Mouse (Mus musculus) MEL (cell line): Measurements from ENCODE around the gene Mrpl10. TPM values are rescaled to one million over a fixed set of nuclear protein-coding genes. Genes with fewer than 3 reads are reported as not detected.

Experiments
- DNase-seq: peaks from one replicate; pipeline ENCODE4 v3.0.0; 2011; ENCODE audit warnings: low read depth, low spot score
- H3K27ac ChIP-seq: 2 replicates; pipeline ENCODE4 v1.5.1; 2012; ENCODE audit warnings: low read depth, mild to moderate bottlenecking, control low read depth, low read length, moderate library complexity; ENCODE audit not compliant: control insufficient read depth
- H3K27me3 ChIP-seq, 2 experiments: fragments of 150-350 bp in 1 of 2; sonication (generic) in 1 of 2; 2 replicates each; pipeline ENCODE4 v1.6.1; 2012; ENCODE audit warnings: low read length in 2 of 2, mild to moderate bottlenecking in 2 of 2, improper control_type of control experiment in 1 of 2, moderate library complexity in 1 of 2; ENCODE audit not compliant: insufficient read depth in 2 of 2, control insufficient read depth in 1 of 2
- H3K36me3 ChIP-seq, 2 experiments: 2 replicates each; pipeline ENCODE4 v1.6.1; 2012 to 2014; ENCODE audit warnings: low read length in 2 of 2, improper control_type of control experiment in 1 of 2, inconsistent platforms in 1 of 2, mild to moderate bottlenecking in 1 of 2; ENCODE audit not compliant: insufficient read depth in 2 of 2, control insufficient read depth in 1 of 2
- H3K4me1 ChIP-seq, 2 experiments: fragments of 150-350 bp in 1 of 2; sonication (generic) in 1 of 2; 2 replicates each; pipeline ENCODE4 v1.6.1; 2012; ENCODE audit warnings: low read length in 2 of 2, improper control_type of control experiment in 1 of 2, mild to moderate bottlenecking in 1 of 2; ENCODE audit not compliant: insufficient read depth in 2 of 2, control insufficient read depth in 1 of 2
- H3K4me3 ChIP-seq, 2 experiments: fragments of 150-350 bp in 1 of 2; sonication (generic) in 1 of 2; 2 replicates each; pipeline ENCODE4 v1.5.1; 2012; ENCODE audit warnings: low read depth in 2 of 2, low read length in 2 of 2, mild to moderate bottlenecking in 2 of 2, moderate library complexity in 2 of 2, control low read depth in 1 of 2, improper control_type of control experiment in 1 of 2; ENCODE audit not compliant: control insufficient read depth in 1 of 2, insufficient read depth in 1 of 2
- H3K79me2 ChIP-seq: 2 replicates; pipeline ENCODE4 v1.6.1; 2012; ENCODE audit warnings: mild to moderate bottlenecking, low read length, moderate library complexity; ENCODE audit not compliant: control insufficient read depth, poor library complexity, insufficient read depth
- H3K9ac ChIP-seq: 2 replicates; pipeline ENCODE4 v1.6.1; 2012; ENCODE audit warnings: low read depth, mild to moderate bottlenecking, control low read depth, low read length, moderate library complexity; ENCODE audit not compliant: control insufficient read depth, poor library complexity, severe bottlenecking
- H3K9me3 ChIP-seq: fragments of 150-350 bp; sonication (generic); replicated peaks from 2 replicates; pipeline ENCODE4 v1.6.1; 2012; ENCODE audit warnings: mild to moderate bottlenecking, low read length, improper control_type of control experiment, moderate library complexity; ENCODE audit not compliant: insufficient read depth
- CHD2 ChIP-seq: IDR thresholded peaks from 2 replicates; pipeline ENCODE4 v1.6.1; 2011; ENCODE audit warnings: low read length, improper control_type of control experiment
- CTCF ChIP-seq, 3 experiments: IDR thresholded peaks in 2 of 3; conservative IDR thresholded peaks in 1 of 3; 2 replicates each; pipeline ENCODE4 v1.5.1; 2011 to 2012; ENCODE audit warnings: low read length in 3 of 3, low read depth in 2 of 3, mild to moderate bottlenecking in 2 of 3, improper control_type of control experiment in 1 of 3, inconsistent platforms in 1 of 3, mixed read lengths in 1 of 3, moderate library complexity in 1 of 3; ENCODE audit not compliant: control insufficient read depth in 1 of 3, insufficient read depth in 1 of 3, poor library complexity in 1 of 3, severe bottlenecking in 1 of 3
- E2F4 ChIP-seq: IDR thresholded peaks from 2 replicates; pipeline ENCODE4 v1.6.1; 2011; ENCODE audit warnings: low read depth, low read length, improper control_type of control experiment, borderline replicate concordance
- GABPA ChIP-seq: IDR thresholded peaks from 2 replicates; pipeline ENCODE4 v1.6.1; 2012; ENCODE audit warnings: low read depth, mild to moderate bottlenecking, inconsistent platforms, low read length, improper control_type of control experiment, moderate library complexity
- HCFC1 ChIP-seq: IDR thresholded peaks from 2 replicates; pipeline ENCODE4 v1.6.1; 2012; ENCODE audit warnings: low read depth, mild to moderate bottlenecking, inconsistent platforms, low read length, improper control_type of control experiment, moderate library complexity
- KAT2A ChIP-seq: conservative IDR thresholded peaks from 2 replicates; pipeline ENCODE4 v1.6.1; 2012; ENCODE audit warnings: low read depth, low read length, improper control_type of control experiment, inconsistent platforms
- MAFK ChIP-seq: IDR thresholded peaks from 2 replicates; pipeline ENCODE4 v1.6.1; 2011; ENCODE audit warnings: low read depth, mild to moderate bottlenecking, low read length, improper control_type of control experiment, borderline replicate concordance
- MYB ChIP-seq: IDR thresholded peaks from 2 replicates; pipeline ENCODE4 v1.6.1; 2011; ENCODE audit warnings: mild to moderate bottlenecking, low read depth, low read length, improper control_type of control experiment
- POLR2A ChIP-seq, 2 experiments: IDR thresholded peaks; 2 replicates each; pipeline ENCODE4 v1.6.1; 2011 to 2012; ENCODE audit warnings: low read length in 2 of 2, mild to moderate bottlenecking in 2 of 2, control low read depth in 1 of 2, improper control_type of control experiment in 1 of 2, low read depth in 1 of 2, moderate library complexity in 1 of 2; ENCODE audit not compliant: control insufficient read depth in 1 of 2, insufficient read depth in 1 of 2, poor library complexity in 1 of 2
- POLR2AphosphoS5 ChIP-seq: IDR thresholded peaks from 2 replicates; pipeline ENCODE4 v1.6.1; 2012; ENCODE audit warnings: low read depth, borderline replicate concordance, mild to moderate bottlenecking, inconsistent platforms, low read length, moderate library complexity, mixed read lengths
- RCOR1 ChIP-seq: IDR thresholded peaks from 2 replicates; pipeline ENCODE4 v1.6.1; 2012; ENCODE audit warnings: low read depth, mild to moderate bottlenecking, inconsistent platforms, low read length, improper control_type of control experiment
- SMC3 ChIP-seq: IDR thresholded peaks from 2 replicates; pipeline ENCODE4 v1.6.1; 2011; ENCODE audit warnings: low read depth, low read length, improper control_type of control experiment
- TCF12 ChIP-seq: IDR thresholded peaks from 2 replicates; pipeline ENCODE4 v1.6.1; 2014; ENCODE audit warnings: low read depth, mild to moderate bottlenecking, inconsistent platforms, low read length, improper control_type of control experiment, moderate library complexity
- USF1 ChIP-seq: IDR thresholded peaks from 2 replicates; pipeline ENCODE4 v1.6.1; 2014; ENCODE audit warnings: low read depth, mild to moderate bottlenecking, inconsistent platforms, low read length, improper control_type of control experiment, moderate library complexity
- ZC3H11A ChIP-seq: IDR thresholded peaks from 2 replicates; pipeline ENCODE4 v1.6.1; 2012; ENCODE audit warnings: low read depth, mild to moderate bottlenecking, inconsistent platforms, low read length, improper control_type of control experiment
- polyA plus RNA-seq, 2 experiments: library from polyadenylated mRNA; stranded (reverse) in 1 of 2; unstranded in 1 of 2; fragments of >175 nt in 1 of 2; fragments of >200 nt in 1 of 2; gene quantifications; 2 replicates each; pipeline versions ENCODE4 v1.2.1 to v1.2.4; 2012; ENCODE audit warnings: low replicate concordance in 2 of 2, low read depth in 1 of 2; ENCODE audit not compliant: insufficient read length in 2 of 2, insufficient read depth in 1 of 2, missing spikeins in 1 of 2
- total RNA-seq: library from RNA; depleted of rRNA; stranded (reverse); fragments of 300-350 nt; gene quantifications from 2 replicates; pipeline ENCODE4 v1.2.3, GENCODE M21; 2012; rRNA removed

Mrpl10 gene
- total and polyA plus RNA-seq, 3 experiments = 79.3 to 106 TPM; not detected in 1

DNA sequence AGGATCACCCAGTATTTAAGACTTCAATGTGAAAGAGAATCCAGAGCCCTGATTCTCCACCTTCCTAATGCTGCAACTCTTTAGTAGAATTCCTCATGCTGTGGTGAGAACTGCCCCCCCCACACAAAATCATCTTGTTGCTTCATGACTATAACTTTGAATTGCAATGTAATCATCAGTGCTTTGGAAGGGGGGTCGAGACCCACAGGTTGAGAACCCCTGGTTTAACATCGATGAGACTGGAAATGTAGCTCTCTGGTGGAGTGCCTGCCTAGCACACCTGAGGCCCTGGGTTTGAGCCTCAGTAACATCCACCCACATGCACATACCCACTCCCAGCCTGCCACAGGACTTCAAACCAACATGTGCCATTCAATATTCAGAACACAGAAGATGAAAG is 53.2 kb downstream of the Mrpl10 start:
- Histone ChIP-seq H3K27ac (no peak overlapping the region), H3K9me3 (no peaks in the 10 kb centered on the region), H3K4me3 (no peak overlapping the region), H3K36me3 (no peaks in the 10 kb centered on the region), H3K9ac (no peak overlapping the region), H3K27me3 (peaks cover 16 to 29% of the 10 kb centered on the region in 2 experiments), H3K4me1 (no peaks in the 10 kb centered on the region), H3K79me2 (no peaks in the 10 kb centered on the region)
- no peak for TF ChIP-seq RCOR1
- TF ChIP-seq TCF12 = no peak
- TF ChIP-seq ZC3H11A = no peak
- no peak for TF ChIP-seq E2F4
- no peak for TF ChIP-seq CTCF (IDR thresholded peaks at IDR 0.05 in 2 of 3, conservative IDR thresholded peaks at IDR 0.05 in 1 of 3; ENCODE audit: control insufficient read depth in 1 of 3, insufficient read depth in 1 of 3, low read depth in 2 of 3, low read length in 3 of 3, poor library complexity in 1 of 3, severe bottlenecking in 1 of 3)
- no peak for TF ChIP-seq KAT2A
- no peak for TF ChIP-seq POLR2A (IDR thresholded peaks at IDR 0.05; ENCODE audit: control insufficient read depth in 1 of 2, insufficient read depth in 1 of 2, low read depth in 1 of 2, low read length in 2 of 2, poor library complexity in 1 of 2)
- no peak for DNase-seq

DNA sequence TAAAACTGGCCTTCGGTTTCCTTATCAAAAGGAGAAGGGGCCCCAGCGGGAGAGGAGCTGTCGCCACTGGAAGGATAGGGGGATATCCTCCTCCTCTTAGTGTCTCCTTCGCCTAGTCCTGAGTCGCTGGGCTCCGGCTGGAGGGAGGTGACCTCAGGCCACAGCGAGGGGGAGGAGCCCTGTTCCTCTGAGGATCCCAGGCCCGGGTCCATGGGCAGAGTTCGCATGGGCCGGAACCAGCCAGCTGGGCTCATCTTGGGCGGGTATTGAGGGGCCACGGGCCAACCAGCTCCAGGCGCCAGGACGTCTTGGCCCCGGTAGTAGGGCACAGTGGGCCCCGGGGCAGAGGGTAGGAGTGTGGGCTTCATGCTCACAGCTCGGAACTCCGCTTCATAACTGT is 57.4 kb downstream of the Mrpl10 start:
- H3K27me3 ChIP-seq = peaks cover 12 to 16% of the 10 kb centered on the region in 2 experiments
- TF ChIP-seq MAFK = no peak
- no peak for TF ChIP-seq HCFC1
- TF ChIP-seq MYB = no peak
- TF ChIP-seq POLR2AphosphoS5 = no peak
- no peak for TF ChIP-seq CHD2
- TF ChIP-seq SMC3 = no peak
- no peak for TF ChIP-seq GABPA
- no peak for TF ChIP-seq POLR2A (IDR thresholded peaks at IDR 0.05; ENCODE audit: control insufficient read depth in 1 of 2, insufficient read depth in 1 of 2, low read depth in 1 of 2, low read length in 2 of 2, poor library complexity in 1 of 2)
- no peak for TF ChIP-seq USF1
- TF ChIP-seq RCOR1 = no peak
- H3K79me2 ChIP-seq = no peaks in the 10 kb centered on the region
- H3K4me1 ChIP-seq = peaks cover 2 to 12% of the 10 kb centered on the region in 2 experiments; a peak in 3 of 4 replicates
- peaks cover 0 to 7% of the 10 kb centered on the region in 2 experiments; a peak in 2 of 4 replicates for H3K36me3 ChIP-seq
- no peaks in the 10 kb centered on the region for H3K9me3 ChIP-seq
- H3K4me3 ChIP-seq = no peak overlapping the region
- H3K27ac ChIP-seq = no peak overlapping the region
- no peak overlapping the region for H3K9ac ChIP-seq
- DNase-seq = no peak

Other genes starting within 250 kb of the Mrpl10 start
- gene Nfe2l1, start 211.6 kb upstream of the Mrpl10 start, total RNA-seq = 44.8 and 47.0 TPM in 2 replicates
- gene Nfe2l1, start 211.6 kb upstream of the Mrpl10 start, polyA plus RNA-seq = 10 to 100 TPM; 37.5 to 66.5 TPM
- 0.95 and 2.1 TPM in 2 replicates for gene Copz2, start 191.7 kb upstream of the Mrpl10 start, total RNA-seq
- gene Copz2, start 191.7 kb upstream of the Mrpl10 start, polyA plus RNA-seq = 1 to 10 TPM in 1 of 2 experiments, not detected in 1; 6.3 TPM
- gene Cdk5rap3, start 125.1 kb upstream of the Mrpl10 start, total RNA-seq = 45.2 and 48.9 TPM in 2 replicates
- 10 to 100 TPM in 1 of 2 experiments, not detected in 1; 55.4 TPM for gene Cdk5rap3, start 125.1 kb upstream of the Mrpl10 start, polyA plus RNA-seq
- gene Prr15l, start 113.5 kb upstream of the Mrpl10 start, total RNA-seq = 0.08 TPM in 1 of 2 replicates, not detected in the other
- gene Prr15l, start 113.5 kb upstream of the Mrpl10 start, polyA plus RNA-seq = under 1 TPM in 1 of 2 experiments, not detected in 1; 0.19 TPM
- gene Pnpo, start 97.6 kb upstream of the Mrpl10 start, total RNA-seq = 41.7 and 55.7 TPM in 2 replicates
- gene Pnpo, start 97.6 kb upstream of the Mrpl10 start, polyA plus RNA-seq = 10 to 100 TPM in 1 of 2 experiments, not detected in 1; 38.8 TPM
- 1.4 and 2.2 TPM in 2 replicates for gene Sp2, start 58.6 kb upstream of the Mrpl10 start, total RNA-seq
- 10 to 100 TPM in 1 of 2 experiments, not detected in 1; 20.3 TPM for gene Sp2, start 58.6 kb upstream of the Mrpl10 start, polyA plus RNA-seq
- 0.03 TPM in 1 of 2 replicates, not detected in the other for gene Sp6, start 28.2 kb upstream of the Mrpl10 start, total RNA-seq
- gene Sp6, start 28.2 kb upstream of the Mrpl10 start, polyA plus RNA-seq = under 1 TPM in 1 of 2 experiments, not detected in 1; 0.04 TPM
- 19.8 and 26.7 TPM in 2 replicates for gene Scrn2, start 11.6 kb upstream of the Mrpl10 start, total RNA-seq
- gene Scrn2, start 11.6 kb upstream of the Mrpl10 start, polyA plus RNA-seq = 10 to 100 TPM in 1 of 2 experiments, not detected in 1; 14.8 TPM
- 0.19 and 0.20 TPM in 2 replicates for gene Lrrc46, start 153 bp upstream of the Mrpl10 start, total RNA-seq
- gene Lrrc46, start 153 bp upstream of the Mrpl10 start, polyA plus RNA-seq = under 1 TPM in 1 of 2 experiments, not detected in 1; 0.75 TPM
- gene Osbpl7, start 9.1 kb downstream of the Mrpl10 start, total RNA-seq = 8.3 and 11.5 TPM in 2 replicates
- gene Osbpl7, start 9.1 kb downstream of the Mrpl10 start, polyA plus RNA-seq = 10 to 100 TPM in 1 of 2 experiments, not detected in 1; 18.9 TPM
- gene Tbx21, start 73.8 kb downstream of the Mrpl10 start, total RNA-seq = not detected in 2 replicates
- gene Tbx21, start 73.8 kb downstream of the Mrpl10 start, polyA plus RNA-seq = not detected
- 10.3 and 11.7 TPM in 2 replicates for gene Tbkbp1, start 109.9 kb downstream of the Mrpl10 start, total RNA-seq
- 10 to 100 TPM in 1 of 2 experiments, not detected in 1; 33.5 TPM for gene Tbkbp1, start 109.9 kb downstream of the Mrpl10 start, polyA plus RNA-seq
- 260 and 275 TPM in 2 replicates for gene Kpnb1, start 146.3 kb downstream of the Mrpl10 start, total RNA-seq
- gene Kpnb1, start 146.3 kb downstream of the Mrpl10 start, polyA plus RNA-seq = 100 to 1,000 TPM; 237 to 463 TPM
- gene Npepps, start 239.1 kb downstream of the Mrpl10 start, total RNA-seq = 20.5 and 28.1 TPM in 2 replicates
- gene Npepps, start 239.1 kb downstream of the Mrpl10 start, polyA plus RNA-seq = 10 to 100 TPM in 1 of 2 experiments, not detected in 1; 41.6 TPM